Mouse (Mus musculus): ENCODE measurements around the gene Tmed10.
A peak's percentile ranks its signal among the peaks of the same experiment; 100 is the strongest.

Gene Tmed10

GRCm38 (mm10) chr12:85308651-85309050, 66.0 kb downstream of the Tmed10 start:
- no peak for DNase-seq (ENCODE audit: low spot score)

- DNase-seq (ENCODE audit: low spot score), result peak; percentile 94
These were observed 69.3 kb downstream of the Tmed10 start for GRCm38 (mm10) chr12:85305247-85305892.

GRCm38 (mm10) chr12:85304725-85305124, 69.9 kb downstream of the Tmed10 start:
- no peak for DNase-seq (ENCODE audit: low spot score)

GRCm38 (mm10) chr12:85303256-85303655, 71.4 kb downstream of the Tmed10 start:
- no peak for DNase-seq (ENCODE audit: low spot score)

GRCm38 (mm10) chr12:85298835-85299180, 75.8 kb downstream of the Tmed10 start:
- no peak for DNase-seq (ENCODE audit: low spot score)

GRCm38 (mm10) chr12:85298127-85298834, 76.4 kb downstream of the Tmed10 start:
- no peak for DNase-seq (ENCODE audit: low spot score)

GRCm38 (mm10) chr12:85297345-85297997, 77.2 kb downstream of the Tmed10 start:
- no peak for DNase-seq (ENCODE audit: low spot score)

- DNase-seq (ENCODE audit: low spot score), result no peak
These were observed 77.7 kb downstream of the Tmed10 start for GRCm38 (mm10) chr12:85296915-85297314.

- DNase-seq (ENCODE audit: low spot score), result no peak
These were observed 79.1 kb downstream of the Tmed10 start for GRCm38 (mm10) chr12:85295506-85295905.

- DNase-seq (ENCODE audit: low spot score), result no peak
These were observed 81.7 kb downstream of the Tmed10 start for GRCm38 (mm10) chr12:85292906-85293305.

GRCm38 (mm10) chr12:85292288-85292687, 82.4 kb downstream of the Tmed10 start:
- no peak for DNase-seq (ENCODE audit: low spot score)

- DNase-seq (ENCODE audit: low spot score), result no peak
These were observed 83.1 kb downstream of the Tmed10 start for GRCm38 (mm10) chr12:85291541-85291940.

GRCm38 (mm10) chr12:85290633-85291032, 84.0 kb downstream of the Tmed10 start:
- DNase-seq (ENCODE audit: low spot score), result no peak
